Mouse (Mus musculus) T-helper 2 cell (primary cell): ENCODE measurements around the gene Lyrm1.

ENCODE experiments used
- in situ Hi-C: fragments of 300-600 bp; cut with MboI, MseI; formaldehyde crosslinking; loops from one replicate; pipeline ENCODE4 v1.15.1; 2025; ENCODE audit warnings: high pct_unique_total_duplicates

Gene Lyrm1

GRCm38 (mm10) chr7:119881229-119881628, 14.4 kb upstream of the Lyrm1 start:
- in situ Hi-C loops = loop anchor here (10.0 kb wide), 1 partner anchor 1156 kb away; no protein-coding TSS in a partner anchor

- in situ Hi-C loops = loop anchor here (10.0 kb wide), 1 partner anchor 1163 kb away; no protein-coding TSS in a partner anchor
Observed at GRCm38 (mm10) chr7:119887887-119888286, 7.8 kb upstream of the Lyrm1 start.

GRCm38 (mm10) chr7:119892198-119892597, 3.5 kb upstream of the Lyrm1 start:
- in situ Hi-C loops = loop anchor here (10.0 kb wide), 1 partner anchor 1793 kb away; no protein-coding TSS in a partner anchor

- in situ Hi-C loops = loop anchor here (10.0 kb wide), 1 partner anchor 1792 kb away; no protein-coding TSS in a partner anchor
Observed at GRCm38 (mm10) chr7:119892742-119893141, 2.9 kb upstream of the Lyrm1 start.

- in situ Hi-C loops = loop anchor here (10.0 kb wide), 1 partner anchor 1790 kb away; no protein-coding TSS in a partner anchor
Observed at GRCm38 (mm10) chr7:119894818-119895544, 680 bp upstream of the Lyrm1 start.

GRCm38 (mm10) chr7:119897521-119898109, 2.0 kb downstream of the Lyrm1 start:
- in situ Hi-C loops = loop anchor here (10.0 kb wide), 1 partner anchor 1787 kb away; no protein-coding TSS in a partner anchor

GRCm38 (mm10) chr7:119898247-119898856, 2.7 kb downstream of the Lyrm1 start:
- in situ Hi-C loops = loop anchor here (10.0 kb wide), 1 partner anchor 1786 kb away; no protein-coding TSS in a partner anchor

- in situ Hi-C loops = loop anchor here (10.0 kb wide), 1 partner anchor 1785 kb away; no protein-coding TSS in a partner anchor
Observed at GRCm38 (mm10) chr7:119899386-119900057, 3.9 kb downstream of the Lyrm1 start.

GRCm38 (mm10) chr7:119906523-119907215, 11.0 kb downstream of the Lyrm1 start:
- in situ Hi-C loops = no loop called here

GRCm38 (mm10) chr7:119911727-119912126, 16.1 kb downstream of the Lyrm1 start:
- in situ Hi-C loops = loop anchor here (5.0 kb wide), 1 partner anchor 59 kb away; no protein-coding TSS in a partner anchor

- in situ Hi-C loops = no loop called here
Observed at GRCm38 (mm10) chr7:119920457-119920856, 24.8 kb downstream of the Lyrm1 start.

GRCm38 (mm10) chr7:119921054-119921453, 25.4 kb downstream of the Lyrm1 start:
- in situ Hi-C loops = no loop called here

GRCm38 (mm10) chr7:119928783-119929440, 33.3 kb downstream of the Lyrm1 start:
- in situ Hi-C loops = no loop called here

GRCm38 (mm10) chr7:119936321-119936720, 40.7 kb downstream of the Lyrm1 start:
- in situ Hi-C loops = no loop called here

GRCm38 (mm10) chr7:119937036-119937435, 41.4 kb downstream of the Lyrm1 start:
- in situ Hi-C loops = no loop called here

GRCm38 (mm10) chr7:119941569-119941968, 45.9 kb downstream of the Lyrm1 start:
- in situ Hi-C loops = no loop called here

- in situ Hi-C loops = no loop called here
Observed at GRCm38 (mm10) chr7:119954047-119954446, 58.4 kb downstream of the Lyrm1 start.

GRCm38 (mm10) chr7:119957421-119957820, 61.8 kb downstream of the Lyrm1 start:
- in situ Hi-C loops = no loop called here

GRCm38 (mm10) chr7:119959091-119959490, 63.4 kb downstream of the Lyrm1 start:
- in situ Hi-C loops = no loop called here

GRCm38 (mm10) chr7:119959491-119959890, 63.8 kb downstream of the Lyrm1 start:
- in situ Hi-C loops = no loop called here
